9 mouse cellular contexts compared by ENCODE assay signal in genomic region chr1:20939046-20939445, GRCm38 (mm10). TPM values are rescaled to one million over a fixed set of nuclear protein-coding genes. Genes with fewer than 3 reads are reported as not detected.
DNase-seq lines count a peak whose midpoint lies in the region; ATAC-seq lines count a peak whose summit lies in the region.
"Had no signal": no experiment of that assay in that cellular context is flagged by ENCODE, and none has a peak within 500 bp of the region (broad histone marks: within the 10 kb centered on the region; RNA-seq: fewer than 3 reads in every experiment).

No protein-coding gene starts in this region.

- no peak overlapping the region for H3K4me3 ChIP-seq in forebrain, embryonic 12.5 days (replicated peaks)
- no peak overlapping the region for H3K4me3 ChIP-seq in midbrain, embryonic 14.5 days (replicated peaks; ENCODE audit: low read depth, low read length)
- H3K4me3 ChIP-seq: embryonic facial prominence, embryonic 15.5 days had no signal

- no peaks in the 10 kb centered on the region for H3K27me3 ChIP-seq in forebrain, embryonic 12.5 days
- no peaks in the 10 kb centered on the region for H3K27me3 ChIP-seq in midbrain, embryonic 14.5 days (ENCODE audit: control insufficient read depth, insufficient read depth, low read length)
- H3K27me3 ChIP-seq: embryonic facial prominence, embryonic 15.5 days had no signal

- no peaks in the 10 kb centered on the region for H3K4me1 ChIP-seq in forebrain, embryonic 12.5 days
- no peaks in the 10 kb centered on the region for H3K4me1 ChIP-seq in midbrain, embryonic 14.5 days (ENCODE audit: control insufficient read depth, insufficient read depth, low read length)
- H3K4me1 ChIP-seq: embryonic facial prominence, embryonic 15.5 days had no signal

- intact Hi-C loops in left cerebral cortex, postnatal 10 days (cut with DNase I) = loop anchor here (2.0 to 5.0 kb wide), 2 partner anchors 43 to 224 kb away; no protein-coding TSS in a partner anchor

- no peak overlapping the region for H3K27ac ChIP-seq in forebrain, embryonic 12.5 days
- H3K27ac ChIP-seq in midbrain, embryonic 14.5 days (replicated peaks; ENCODE audit: low read depth, low read length) = no peak overlapping the region
- H3K27ac ChIP-seq: embryonic facial prominence, embryonic 15.5 days had no signal

- peak; percentile 37 for DNase-seq in ovary, postnatal 14 days (ENCODE audit: low spot score)
- no peak for DNase-seq in ovary, adult 18-20 months (ENCODE audit: low spot score)
- DNase-seq in ZHBTc4 (ENCODE audit: low read depth, low spot score) = peak; percentile 78
- DNase-seq in induced T-regulatory cell, adult 2 months (ENCODE audit: low read depth) = peak; percentile 85
- DNase-seq in left cerebral cortex, postnatal 10 days (ENCODE audit: extremely low spot score in 1 of 2, low spot score in 2 of 2) = peak; percentile 41 to 64
- DNase-seq in midbrain, embryonic 14.5 days = peak; percentile 87
- DNase-seq in thymus, postnatal 10 days (ENCODE audit: low spot score in 2 of 2) = peak; percentile 16 to 65

- 31% methylated on average over 3 of the region's 3 CpGs for WGBS in forebrain, embryonic 12.5 days
- WGBS in midbrain, embryonic 14.5 days = 29% methylated on average over 3 of the region's 3 CpGs

- H3K4me2 ChIP-seq in forebrain, embryonic 12.5 days = no peak overlapping the region
- no peak overlapping the region for H3K4me2 ChIP-seq in midbrain, embryonic 14.5 days (ENCODE audit: low read length)
- H3K4me2 ChIP-seq: embryonic facial prominence, embryonic 15.5 days had no signal

- peaks cover 11% of the 10 kb centered on the region for H3K36me3 ChIP-seq in forebrain, embryonic 12.5 days (replicated peaks)
- peaks cover 22% of the 10 kb centered on the region; the same call in 1 of the 2 replicates for H3K36me3 ChIP-seq in midbrain, embryonic 14.5 days (ENCODE audit: control insufficient read depth, insufficient read depth, low read length)

- H3K9ac ChIP-seq in forebrain, embryonic 12.5 days = no peak overlapping the region
- H3K9ac ChIP-seq in midbrain, embryonic 14.5 days (replicated peaks; ENCODE audit: low read length) = no peak overlapping the region
- H3K9ac ChIP-seq: embryonic facial prominence, embryonic 15.5 days had no signal

- H3K9me3 ChIP-seq in forebrain, embryonic 12.5 days = no peaks in the 10 kb centered on the region; the same call in 1 of the 2 replicates
- H3K9me3 ChIP-seq in midbrain, embryonic 14.5 days (ENCODE audit: control insufficient read depth, low read length) = no peaks in the 10 kb centered on the region
- H3K9me3 ChIP-seq: embryonic facial prominence, embryonic 15.5 days had no signal

- peak; percentile 73; the same call in 1 of the 2 replicates for ATAC-seq in forebrain, embryonic 12.5 days (ENCODE audit: low FRiP score)
- ATAC-seq in midbrain, embryonic 14.5 days (ENCODE audit: low FRiP score, low TSS enrichment) = peak; percentile 69; the same call in 1 of the 2 replicates

RNA-seq across cellular contexts. Expression of gene Efhc1, which starts 12.4 kb away (rescaled TPM):
- 2.0 and 2.9 TPM in 2 replicates for polyA plus RNA-seq in forebrain, embryonic 12.5 days (2016; fragmentation: Nextera tagmentation; extraction: Ambion mirVana)
- total RNA-seq in left cerebral cortex, postnatal 10 days (2021) = 1 to 10 TPM; 1.4 to 1.7 TPM
- polyA plus RNA-seq in midbrain, embryonic 14.5 days (2014; fragmentation: Nextera tagmentation; extraction: Ambion mirVana) = 0.82 and 2.1 TPM in 2 replicates

RNA-seq across cellular contexts. Expression of gene Paqr8, which starts 48.6 kb away (rescaled TPM):
- 11.6 and 14.0 TPM in 2 replicates for polyA plus RNA-seq in forebrain, embryonic 12.5 days (2016; fragmentation: Nextera tagmentation; extraction: Ambion mirVana)
- 10 to 100 TPM; 61.6 to 87.0 TPM for total RNA-seq in left cerebral cortex, postnatal 10 days (2021)
- polyA plus RNA-seq in midbrain, embryonic 14.5 days (2014; fragmentation: Nextera tagmentation; extraction: Ambion mirVana) = 25.7 and 26.7 TPM in 2 replicates
